Mouse (Mus musculus) testis, adult 2 months (tissue): ENCODE measurements around the gene Mob2.

Experiments
- CTCF ChIP-seq: fragments of 200-500 bp; IDR thresholded peaks from 2 replicates; pipeline ENCODE4 v1.5.1; 2012; ENCODE audit warnings: low read depth, mild to moderate bottlenecking, inconsistent platforms, low read length, moderate library complexity; ENCODE audit not compliant: control insufficient read depth, insufficient read depth, insufficient replicate concordance
- POLR2A ChIP-seq: fragments of 200-500 bp; IDR thresholded peaks from 2 replicates; pipeline ENCODE4 v1.6.1; 2012; ENCODE audit warnings: low read depth, mild to moderate bottlenecking, inconsistent platforms, low read length, moderate library complexity; ENCODE audit not compliant: control insufficient read depth

- TF ChIP-seq CTCF = no peak
- no peak for TF ChIP-seq POLR2A
These were observed 20.9 kb upstream of the Mob2 start for GRCm38 (mm10) chr7:142081736-142082135.
